Mouse (Mus musculus): ENCODE results near the gene Ankrd26.
"Not testable (repeated sequence)": the region's sequence is repeated elsewhere in the genome, so short reads cannot be mapped to it uniquely, and the experiment has no call there.

Ankrd26 gene

DNA sequence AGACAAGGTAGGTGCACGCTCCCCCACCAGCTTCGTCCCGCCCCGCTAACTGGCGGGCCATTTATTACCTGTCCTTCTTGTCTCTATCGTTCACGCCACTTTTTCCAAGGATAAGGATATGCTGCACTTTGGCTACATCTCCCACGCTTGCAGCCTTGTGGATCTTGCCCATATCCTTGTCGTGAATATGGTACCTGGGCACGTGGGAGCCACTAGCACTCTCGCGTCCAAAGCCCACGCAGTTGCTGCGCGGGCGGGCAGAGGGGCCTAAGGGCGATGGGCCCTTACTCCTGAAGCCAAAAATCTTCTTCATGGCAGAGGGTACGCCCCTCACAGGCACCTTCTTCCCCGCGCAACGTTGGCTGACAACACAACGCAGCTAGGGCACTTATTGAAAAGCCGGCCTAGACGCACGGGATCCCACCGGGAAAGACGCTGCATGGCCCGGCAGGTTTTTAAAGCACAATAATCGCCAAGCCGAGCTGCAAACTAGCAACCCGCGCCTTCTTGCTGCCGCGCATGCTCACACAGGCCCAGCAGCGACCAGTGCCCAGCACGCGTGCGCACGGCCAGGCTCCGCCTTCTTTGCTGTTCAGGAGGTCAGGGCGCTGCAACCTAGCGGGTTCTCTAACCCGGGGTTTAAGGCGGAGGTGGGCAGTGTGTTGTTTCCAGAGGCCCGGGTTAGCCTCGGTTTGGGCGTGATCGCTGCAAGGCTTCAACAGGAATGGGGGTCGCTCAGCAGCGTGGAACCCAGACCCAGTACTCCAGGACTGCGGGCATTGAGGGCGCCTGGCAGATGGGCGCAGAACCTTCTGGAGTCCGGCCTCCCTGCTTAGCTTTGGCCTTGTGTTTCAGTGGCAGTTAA is at the start of gene Ankrd26:
Ankrd26 (minus strand) TSS at position 482 of the 865 bp plus-strand sequence.
- DNase-seq, result peak; percentile 96

DNA sequence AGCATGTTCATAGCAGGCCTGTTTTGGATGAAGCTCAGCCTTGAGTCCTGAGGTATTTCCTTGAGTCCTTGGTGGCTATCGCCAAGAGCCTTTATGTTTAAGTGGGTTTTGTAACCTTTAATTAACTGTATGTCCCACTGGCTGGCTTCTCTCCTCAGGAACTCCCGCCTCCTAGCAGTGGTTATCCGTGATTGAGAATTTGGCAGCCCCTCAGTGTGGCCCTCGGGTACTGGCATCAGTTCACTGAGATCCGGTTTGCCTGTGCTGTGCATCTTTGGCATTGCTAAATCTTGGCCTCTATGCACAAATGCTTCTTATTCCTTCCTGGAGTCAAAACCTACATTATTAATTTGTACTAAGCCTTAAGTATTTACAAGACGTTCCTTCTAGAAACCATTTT is 46.9 kb upstream of the Ankrd26 start:
- DNase-seq, result no peak

DNA sequence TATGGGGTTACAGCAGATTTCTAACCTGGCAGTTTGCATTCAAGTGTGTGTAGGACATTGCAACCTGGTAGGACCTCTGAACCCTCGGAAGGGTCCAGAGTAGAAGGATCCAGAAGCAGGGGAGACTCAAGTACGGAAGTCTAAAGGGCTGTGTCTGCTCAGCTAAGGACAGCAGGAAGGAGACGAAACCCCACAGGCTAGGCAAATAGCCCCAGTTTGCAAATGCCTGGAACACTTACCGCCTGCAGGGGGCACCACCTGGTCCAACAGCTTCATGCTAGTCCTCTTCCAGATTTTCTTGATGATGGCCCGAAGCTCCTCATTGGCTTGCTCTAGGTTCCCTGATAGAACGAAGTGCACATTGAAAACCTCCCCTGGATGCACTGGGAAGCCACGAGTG is 43.9 kb upstream of the Ankrd26 start:
- DNase-seq, result no peak

DNA sequence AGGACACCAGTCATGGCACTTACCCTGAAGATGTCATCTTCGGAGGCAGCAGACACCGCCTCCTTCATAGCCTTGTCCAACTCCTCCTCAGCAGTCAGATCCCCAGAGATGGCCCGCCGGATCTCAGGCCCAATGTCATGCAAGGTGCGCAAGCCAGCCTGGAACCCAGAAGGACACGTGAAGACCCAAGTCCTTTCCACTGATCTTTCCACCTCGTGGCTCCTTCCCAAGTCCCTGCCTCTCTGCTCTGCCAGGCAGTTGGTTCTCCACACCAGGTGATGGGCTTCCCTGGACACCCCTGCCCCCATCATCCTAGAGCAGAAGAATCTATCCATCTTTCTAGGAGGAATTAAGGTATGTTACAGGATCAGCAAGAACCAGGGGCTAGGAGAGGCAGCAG is 41.8 kb upstream of the Ankrd26 start:
- no peak for DNase-seq

DNA sequence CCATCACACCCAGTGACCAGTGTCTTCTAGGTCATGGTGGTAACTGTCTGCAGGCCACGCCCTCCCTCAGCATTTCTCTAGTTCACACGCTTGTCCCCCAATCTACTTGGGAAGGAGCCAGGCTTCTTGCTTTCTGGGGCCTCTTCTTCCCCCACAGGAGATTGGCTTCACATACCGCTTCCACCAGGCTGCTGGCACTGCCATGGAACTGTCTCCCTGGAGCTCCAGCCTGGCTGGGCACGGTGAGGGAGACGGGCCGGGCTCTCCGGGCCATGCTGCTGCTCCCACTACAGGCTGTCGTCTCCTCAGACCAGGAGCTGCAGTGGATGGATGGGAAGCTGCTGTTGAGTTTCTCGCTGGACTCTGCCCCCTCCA is 33.6 kb upstream of the Ankrd26 start:
- no peak for DNase-seq

DNA sequence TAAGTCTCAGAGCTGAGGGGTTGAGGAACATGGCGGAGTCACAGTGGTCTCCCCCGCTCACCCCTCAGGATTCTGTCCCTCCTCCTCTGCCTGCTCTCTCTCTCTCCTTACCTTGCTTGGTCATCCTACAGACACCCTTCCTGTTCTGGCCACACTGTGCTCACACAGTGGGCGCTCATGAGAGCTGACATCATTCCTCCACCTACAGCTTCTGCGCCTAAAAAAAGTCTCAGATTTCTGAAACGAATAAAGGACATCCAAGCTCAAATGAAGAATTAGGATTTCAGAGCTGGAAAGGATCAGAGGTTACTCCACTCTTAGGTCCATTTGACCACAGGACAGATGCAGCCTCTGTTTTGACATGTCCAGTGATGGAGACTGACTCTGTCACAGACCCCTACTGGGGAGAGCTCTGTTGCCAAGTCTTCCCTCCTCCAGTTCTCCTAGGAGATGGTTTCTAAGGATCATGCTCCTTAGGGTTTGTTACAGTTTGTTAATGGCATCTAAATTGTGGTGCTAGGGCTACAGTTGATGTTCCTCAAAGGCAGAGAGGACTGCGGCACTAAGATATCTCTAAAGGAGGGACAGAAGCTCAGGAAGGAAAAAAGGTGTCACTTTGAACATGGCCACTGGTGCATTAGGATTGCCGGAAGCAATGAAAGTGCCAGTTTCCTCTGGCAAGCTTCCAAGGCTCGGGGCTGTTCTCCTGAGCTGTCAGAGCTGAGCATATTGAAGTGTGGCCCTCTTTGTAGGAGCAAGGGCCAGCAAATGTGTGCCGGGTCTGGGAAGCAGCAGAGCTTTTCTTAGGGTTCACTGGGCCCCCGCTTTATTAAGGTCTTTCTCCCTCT is 33.0 kb upstream of the Ankrd26 start:
- no peak for DNase-seq

DNA sequence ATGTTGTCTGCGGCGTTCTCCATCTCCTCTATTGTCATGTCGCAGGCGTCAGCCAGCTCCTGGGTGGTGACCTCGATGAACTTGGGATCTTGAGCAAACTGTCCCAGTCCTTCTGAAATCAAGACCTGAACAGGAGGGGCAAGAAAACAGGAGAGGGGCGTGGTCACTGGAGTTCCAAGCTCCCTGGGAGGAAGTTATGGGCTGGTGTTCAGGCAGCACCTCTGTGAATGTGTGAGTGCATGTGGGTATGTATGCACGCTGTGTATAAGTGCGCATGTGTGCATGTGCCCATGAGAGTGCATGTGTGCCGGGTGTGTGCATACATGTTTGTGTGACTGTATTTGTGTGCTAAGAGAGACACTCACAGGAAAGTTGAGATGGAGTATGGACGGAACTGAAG is 32.0 kb upstream of the Ankrd26 start:
- peak; percentile 28 for DNase-seq

DNA sequence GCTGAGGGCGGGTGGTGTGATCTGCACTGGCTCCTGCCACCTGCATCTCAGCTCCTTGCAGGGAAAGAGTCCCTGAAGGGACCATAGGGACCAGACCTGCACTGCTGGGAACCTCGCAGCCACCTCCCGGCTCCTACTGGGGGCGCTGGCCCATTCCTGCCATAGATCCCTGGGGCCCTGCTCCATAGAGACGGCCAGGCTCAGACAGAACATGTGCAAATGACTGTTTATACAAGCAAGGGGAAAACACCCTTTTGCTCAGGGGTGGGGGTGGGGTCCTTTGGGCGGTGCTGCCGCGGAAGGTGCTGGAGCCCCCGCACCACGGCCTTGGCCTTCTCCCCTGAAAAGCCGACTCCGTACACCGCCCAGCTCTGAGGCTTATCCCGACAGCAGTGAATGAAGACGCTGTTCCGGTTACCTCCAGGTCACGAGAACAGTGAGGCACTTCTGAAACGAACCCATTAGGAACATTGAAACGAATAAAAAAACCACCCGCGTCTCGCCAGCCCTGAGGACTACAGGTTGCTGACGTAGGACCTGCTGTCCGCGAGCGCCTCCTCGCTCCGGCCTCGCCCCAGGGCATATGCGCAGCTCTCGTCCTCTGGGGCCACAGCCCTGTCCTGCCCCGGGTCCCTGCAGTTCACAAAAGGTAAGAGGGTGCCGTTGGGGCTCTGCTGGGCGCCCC is 31.5 kb upstream of the Ankrd26 start:
- DNase-seq, result peak; percentile 10

DNA sequence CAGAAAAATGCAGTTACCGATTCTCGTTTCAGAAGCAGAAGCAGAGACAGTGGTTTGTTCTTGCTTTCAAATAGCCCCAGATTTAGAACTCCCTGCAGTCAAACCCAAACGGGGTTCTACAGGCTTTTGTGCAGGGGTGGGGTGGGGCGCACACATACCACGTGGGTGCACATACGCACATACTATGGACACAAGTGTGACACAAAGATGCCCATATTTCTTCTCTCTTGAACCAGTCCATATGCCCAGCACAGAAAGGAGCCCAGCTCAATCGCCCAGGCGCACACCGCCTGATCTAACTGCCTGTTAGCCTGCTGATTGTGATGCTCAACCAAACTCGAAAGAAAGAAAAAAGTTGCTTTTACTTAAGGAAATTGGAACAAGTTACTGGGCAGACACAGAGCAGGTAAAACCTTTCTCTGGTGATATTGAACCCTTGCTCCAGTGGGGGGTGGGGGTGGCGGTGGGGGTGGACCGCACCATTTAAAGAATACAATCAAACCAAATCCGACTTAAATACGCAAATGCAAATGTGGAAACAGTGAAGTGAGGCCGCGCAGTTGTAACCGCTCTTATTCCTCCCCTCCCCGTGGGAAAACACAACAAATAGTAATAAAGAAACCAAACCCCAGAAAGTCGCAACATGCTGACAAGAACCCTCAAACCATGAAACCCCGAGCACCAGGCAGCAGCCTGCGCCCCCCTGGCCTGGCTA is 30.8 kb upstream of the Ankrd26 start:
- no peak for DNase-seq

DNA sequence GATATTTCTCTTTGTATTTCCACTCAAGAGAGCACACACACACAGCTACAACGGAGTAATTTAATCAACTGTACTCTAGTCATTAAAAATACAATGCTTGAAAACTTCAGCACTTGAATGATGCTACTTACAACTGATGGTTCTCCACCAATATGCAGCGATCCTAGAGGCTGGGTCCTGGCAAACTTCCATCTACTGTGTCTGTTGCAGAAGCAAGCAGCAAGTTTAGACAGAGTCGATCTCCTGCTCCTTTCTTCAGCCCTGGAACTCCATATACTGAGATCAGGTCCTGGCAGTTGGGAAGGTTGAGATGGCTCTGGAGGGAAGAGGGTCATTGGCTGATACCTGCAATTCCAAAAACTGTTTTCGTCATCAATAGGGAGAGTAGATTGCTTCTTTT is 16.7 kb upstream of the Ankrd26 start:
- DNase-seq, result not testable (repeated sequence)

DNA sequence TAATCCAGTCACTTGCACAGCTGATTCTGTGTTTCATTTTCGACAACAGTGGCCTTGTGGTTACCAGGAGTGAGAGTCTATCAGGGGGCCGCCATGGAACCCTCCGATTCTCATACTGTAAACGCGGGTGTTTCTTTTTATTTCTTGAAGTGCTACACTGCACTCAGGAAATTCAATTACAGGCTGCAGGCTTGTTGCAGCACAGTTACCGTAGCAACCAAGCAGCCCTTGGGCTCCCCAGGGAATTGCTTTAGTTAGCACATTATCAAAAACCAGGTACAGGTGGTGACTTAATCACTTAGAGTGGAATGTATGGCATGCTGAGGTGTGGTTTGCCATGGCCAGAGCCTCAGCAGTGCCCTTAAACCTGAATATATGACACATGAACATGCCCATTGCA is 12.3 kb upstream of the Ankrd26 start:
- no peak for DNase-seq

DNA sequence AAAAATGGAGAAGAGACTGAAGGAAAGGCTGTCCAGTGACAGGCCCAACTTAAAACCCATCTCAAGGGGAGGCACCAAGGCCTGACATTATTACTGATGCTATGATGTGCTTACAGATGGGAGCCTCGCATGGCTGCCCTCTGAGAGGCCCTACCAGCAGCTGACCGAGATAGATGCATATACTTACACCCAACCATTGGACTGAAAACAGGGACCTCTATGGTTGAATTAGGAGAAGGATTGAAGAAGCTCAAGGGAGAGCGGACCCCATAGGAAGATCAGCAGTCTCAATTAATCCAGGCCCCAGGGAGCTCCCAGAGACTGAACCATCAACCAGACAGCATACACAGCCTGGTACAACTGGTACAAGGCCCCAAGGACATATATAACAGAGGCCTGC is 5.8 kb upstream of the Ankrd26 start:
- no peak for DNase-seq

DNA sequence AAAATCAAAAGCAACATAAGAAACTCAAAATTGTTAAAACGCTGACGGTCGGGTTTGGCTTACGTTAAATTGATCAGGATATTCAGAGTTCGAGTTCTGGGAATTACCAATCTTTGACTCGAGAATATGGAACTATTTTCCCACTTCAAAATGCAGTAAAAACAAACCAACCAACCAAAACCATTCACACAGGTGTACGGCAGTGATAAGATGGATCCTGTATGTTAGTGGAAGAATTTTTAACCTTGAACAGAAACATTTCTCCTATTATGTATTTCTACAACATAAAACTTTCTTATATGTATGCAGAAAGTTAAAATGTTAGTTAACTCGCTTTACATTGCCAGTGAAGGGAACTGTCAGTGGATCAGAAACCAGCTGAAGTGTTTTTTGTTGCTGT is 801 bp downstream of the Ankrd26 start:
- no peak for DNase-seq

DNA sequence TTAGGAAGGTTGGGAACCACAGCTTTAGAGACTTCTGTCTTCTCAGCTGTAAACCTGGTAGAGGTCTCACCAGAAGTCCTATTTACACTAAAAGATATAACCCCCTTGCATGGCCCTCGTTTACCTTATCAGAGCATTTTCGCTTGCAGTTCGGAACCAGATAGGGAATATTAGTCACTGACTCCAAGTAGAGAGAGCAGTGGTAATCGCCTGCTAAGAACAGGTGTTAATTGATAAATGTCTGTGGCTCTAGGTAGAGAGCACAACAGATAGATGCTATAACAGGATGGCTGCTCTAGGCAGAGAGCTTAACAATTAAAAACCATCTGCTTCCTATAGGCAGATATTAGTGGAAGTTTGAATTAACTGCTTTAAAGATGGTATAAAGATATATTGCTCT is 23.4 kb downstream of the Ankrd26 start:
- no peak for DNase-seq

DNA sequence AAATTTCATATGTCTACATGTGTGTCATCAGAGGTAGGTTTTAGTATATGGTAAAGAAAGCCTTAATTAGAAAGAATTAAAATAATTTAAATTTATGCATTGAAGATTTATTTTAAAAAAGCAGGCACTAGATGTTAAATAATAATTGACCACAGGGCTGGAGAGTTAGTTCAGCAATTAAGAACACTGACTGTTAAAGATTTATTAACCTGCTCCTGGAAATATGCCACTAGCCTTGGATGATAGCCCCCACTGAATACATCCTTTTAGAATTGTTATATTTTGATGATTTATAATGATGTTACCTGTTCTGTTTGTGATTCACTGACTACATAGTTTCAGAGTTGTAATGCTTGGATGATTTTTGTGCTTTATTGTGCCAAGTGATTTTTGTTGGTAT is 24.8 kb downstream of the Ankrd26 start:
- not testable (repeated sequence) for DNase-seq

DNA sequence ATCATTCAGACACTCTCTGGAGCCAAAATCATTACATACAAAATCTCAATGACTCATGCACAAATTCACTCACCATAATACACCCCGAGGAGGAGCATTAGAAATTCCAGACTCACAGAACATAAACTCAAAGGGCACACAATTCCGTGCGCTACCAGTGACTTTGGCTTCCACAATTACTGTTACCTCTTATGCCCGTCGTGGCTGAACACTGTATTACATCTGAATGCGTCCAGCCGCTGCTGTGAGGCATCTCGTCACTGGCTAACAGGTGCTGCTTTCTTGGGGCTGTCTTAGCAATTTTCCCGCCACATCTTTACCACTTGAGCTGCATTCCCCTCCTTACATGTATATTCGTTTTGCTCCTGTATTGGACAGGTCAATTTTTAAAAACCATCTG is 26.7 kb downstream of the Ankrd26 start:
- no peak for DNase-seq

DNA sequence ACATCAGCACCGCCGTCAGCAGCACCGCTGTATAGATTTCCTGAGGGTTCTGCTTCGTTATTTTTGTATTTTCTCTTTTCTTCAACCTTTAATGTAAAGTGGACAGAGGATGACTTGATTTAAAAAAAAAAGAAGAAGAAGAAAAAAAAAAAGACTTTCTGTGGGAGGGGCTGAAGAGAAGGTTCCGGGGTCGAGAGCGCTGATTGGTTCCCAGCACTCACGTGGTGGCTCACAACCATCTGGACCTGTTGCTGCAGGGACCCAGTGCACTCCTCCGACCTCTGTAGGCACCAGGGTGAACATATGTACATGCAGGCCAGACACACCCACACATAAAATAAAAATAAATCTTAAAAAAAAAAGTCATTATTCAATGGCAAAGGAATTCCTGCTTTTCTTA is 28.6 kb downstream of the Ankrd26 start:
- no peak for DNase-seq

DNA sequence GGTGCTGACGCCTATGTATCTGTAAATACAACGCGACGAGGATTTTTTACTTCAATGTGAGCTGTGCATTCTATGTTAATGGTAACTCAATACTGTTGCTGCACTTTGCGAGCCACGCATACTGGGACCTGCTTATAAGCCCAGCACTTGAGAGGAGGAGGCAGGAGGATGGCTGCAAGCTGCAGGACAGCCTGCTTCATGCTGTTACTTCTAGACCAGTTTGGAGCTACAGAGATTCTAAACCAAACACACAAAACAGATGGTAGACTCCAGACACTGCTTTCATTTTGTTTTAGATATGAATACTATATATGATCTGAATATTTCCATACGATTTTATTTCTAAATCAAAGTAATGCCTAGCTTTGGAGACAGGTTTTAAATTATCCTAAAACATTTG is 41.4 kb downstream of the Ankrd26 start:
- no peak for DNase-seq

DNA sequence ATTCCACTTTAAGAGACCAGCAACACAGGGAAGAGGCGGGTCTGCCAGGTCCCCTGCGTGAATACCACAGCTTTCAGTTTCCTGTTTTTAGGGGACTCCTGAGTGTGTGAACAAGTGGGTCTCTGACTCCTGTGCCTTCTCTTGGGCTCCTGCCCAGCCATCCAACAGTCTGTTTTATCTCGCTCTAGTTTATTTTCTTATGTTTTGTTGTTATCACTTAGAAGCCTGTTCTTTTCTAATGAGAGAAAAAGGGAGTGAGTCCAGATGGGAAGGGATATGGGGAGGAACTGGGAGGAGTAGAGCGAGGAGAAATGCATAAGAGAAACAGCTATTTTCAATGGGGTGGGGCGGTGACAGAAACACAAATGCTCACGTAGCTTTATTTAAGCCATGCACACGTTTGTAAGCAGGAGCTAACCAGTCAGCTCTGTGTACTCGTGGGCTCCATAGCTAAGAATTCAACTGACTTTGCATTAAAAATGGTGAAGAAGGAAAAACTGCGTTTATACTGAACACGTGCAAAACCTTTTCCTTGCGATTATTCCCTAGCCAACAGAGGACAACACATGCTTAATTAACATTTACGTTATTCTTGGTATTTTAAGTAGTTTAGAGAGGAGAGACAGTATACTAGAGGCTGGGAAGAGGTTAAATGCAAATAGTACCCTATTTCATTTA is 48.6 kb downstream of the Ankrd26 start:
- no peak for DNase-seq

DNA sequence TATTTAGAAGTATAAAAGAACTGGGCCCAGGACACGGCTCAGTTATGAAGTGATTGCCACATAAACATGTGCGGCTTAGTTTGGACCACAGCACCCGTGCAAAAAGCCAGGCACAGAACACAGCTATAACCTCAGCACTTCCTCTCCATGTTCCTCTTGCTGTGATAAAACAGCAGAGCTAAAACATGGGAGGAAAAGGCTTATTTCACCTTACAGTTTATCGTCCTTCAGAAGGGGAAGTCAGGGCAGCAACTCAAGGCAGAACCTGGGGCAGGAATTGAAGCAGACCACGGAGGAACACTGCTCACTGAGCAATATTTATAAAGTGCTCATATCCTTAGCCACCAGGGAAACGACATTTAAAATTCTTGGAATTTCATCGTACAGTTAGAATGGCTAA is 63.0 kb downstream of the Ankrd26 start:
- no peak for DNase-seq

DNA sequence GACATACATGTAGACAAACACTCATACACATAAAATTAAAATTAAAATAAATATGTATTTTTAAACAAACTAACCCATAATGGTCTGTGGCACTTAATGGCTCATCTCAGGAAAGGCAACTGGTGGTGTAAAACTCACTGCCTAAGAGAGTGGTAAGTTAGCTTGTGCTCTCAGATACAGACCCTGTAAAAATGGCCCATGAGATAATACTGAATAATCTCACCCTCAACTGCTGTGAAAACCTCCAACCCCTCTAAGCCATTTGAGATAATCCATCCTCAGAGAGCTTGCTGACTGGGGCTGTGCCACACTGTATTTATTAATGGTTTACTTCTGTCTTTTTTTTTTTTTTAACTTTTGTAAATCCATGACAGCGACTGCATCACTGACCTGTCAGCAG is 79.9 kb downstream of the Ankrd26 start:
- no peak for DNase-seq

DNA sequence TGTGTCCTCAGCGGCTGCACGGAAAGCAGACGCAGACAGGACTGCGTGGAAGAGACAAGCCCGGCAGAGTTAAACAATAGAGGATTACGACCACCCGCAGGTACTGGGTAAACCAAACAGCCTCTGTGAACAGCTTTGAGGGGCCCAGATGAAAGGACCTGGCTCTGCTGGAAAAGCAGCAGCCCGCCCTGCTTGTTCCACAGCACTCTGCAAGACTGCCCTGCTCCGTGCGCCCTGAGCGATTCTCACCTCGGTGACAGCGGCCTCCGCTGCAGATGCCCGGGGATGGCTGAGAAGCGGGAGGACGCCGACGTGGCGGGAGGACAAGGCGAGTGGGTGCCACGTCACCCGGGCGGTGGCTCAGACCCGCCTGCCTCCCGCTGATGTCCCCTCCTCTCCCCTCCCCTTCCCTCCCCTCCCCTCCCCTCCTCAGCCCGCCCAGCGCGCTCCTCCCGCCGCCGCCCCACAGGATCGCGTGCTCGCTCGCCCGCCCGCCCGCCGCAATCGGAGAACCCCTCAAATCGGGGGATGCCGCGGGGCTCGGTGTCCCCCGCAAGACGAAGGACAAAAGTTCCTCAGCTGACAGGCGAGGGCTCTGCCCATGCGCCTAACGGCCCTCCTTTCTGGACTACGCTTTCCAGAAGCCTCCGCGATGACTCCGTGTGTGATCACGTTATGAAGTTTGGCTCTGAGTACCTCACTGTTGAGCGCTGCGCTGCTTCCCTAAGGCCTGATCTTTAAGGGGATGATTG is 82.9 kb downstream of the Ankrd26 start, which contains the start of gene Zfp9:
Zfp9 (minus strand) TSS at position 364 of the 752 bp plus-strand sequence.
- DNase-seq, result peak; percentile 86

Measured in lung, postnatal 10 days (tissue).